In the genomic region with DNA sequence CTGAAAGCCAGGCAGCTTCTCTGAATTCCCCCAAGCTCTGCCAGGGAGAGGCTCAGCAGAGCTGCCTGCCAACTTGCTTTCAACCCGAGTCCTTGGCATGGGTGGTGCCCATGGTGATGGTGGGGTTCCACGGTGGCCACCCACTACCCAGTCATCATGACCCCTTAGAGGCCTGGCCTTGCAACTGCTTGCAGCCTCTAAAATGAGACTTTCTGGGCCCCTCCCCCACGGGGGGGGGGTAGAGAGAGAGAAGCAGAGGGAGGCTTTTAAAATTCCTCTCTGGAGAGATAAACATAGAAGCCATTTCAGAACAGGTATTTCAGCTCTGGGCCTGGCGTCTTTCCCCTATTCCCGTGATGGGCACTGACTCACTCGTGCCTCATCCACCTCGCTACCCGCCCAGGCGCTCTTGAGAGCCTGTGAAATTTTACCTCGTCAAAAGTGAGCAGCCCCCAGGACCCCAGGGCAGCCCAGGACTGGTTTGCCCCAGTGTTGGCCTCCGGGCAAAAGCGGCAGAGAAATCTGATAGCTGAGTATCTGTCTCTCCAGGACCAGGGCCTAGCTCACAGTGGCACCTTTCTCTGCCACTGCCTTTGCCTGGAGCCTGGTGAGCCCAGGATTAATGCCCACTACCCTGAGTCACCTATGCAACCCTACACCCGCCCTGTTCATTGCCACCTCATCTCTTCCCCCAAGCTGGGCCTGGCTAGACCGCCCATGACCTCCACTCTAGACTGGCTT, we compare ENCODE assay signal across 7 mouse cellular contexts. TPM values are rescaled to one million over a fixed set of nuclear protein-coding genes. Genes with fewer than 3 reads are reported as not detected.
DNase-seq lines count a peak whose midpoint lies in the region; ATAC-seq and TF ChIP-seq lines count a peak whose summit lies in the region.

No protein-coding gene starts in this region.

- peak; percentile 14; the same call in 1 of the 2 replicates for ATAC-seq in heart, embryonic 11.5 days (replicated peaks; ENCODE audit: insufficient number of reproducible peaks, low FRiP score, low TSS enrichment)
- peak; percentile 13 for ATAC-seq in kidney, embryonic 16.5 days (ENCODE audit: low FRiP score, low TSS enrichment)
- ATAC-seq in inflammation-experienced regulatory T-cells, adult 6 months, result no peak

- H3K9me3 ChIP-seq in E14TG2a.4 (ENCODE audit: low read length), result no peaks in the 10 kb centered on the region
- H3K9me3 ChIP-seq in heart, embryonic 11.5 days (replicated peaks; ENCODE audit: control insufficient read depth, low read length), result no peaks in the 10 kb centered on the region
- no peaks in the 10 kb centered on the region for H3K9me3 ChIP-seq in kidney, embryonic 16.5 days (ENCODE audit: low read length)

- H3K4me2 ChIP-seq in heart, embryonic 11.5 days, result peak overlapping the region; percentile 91
- peak overlapping the region; percentile 91 for H3K4me2 ChIP-seq in kidney, embryonic 16.5 days (replicated peaks; ENCODE audit: low read depth, low read length)

- H3K27me3 ChIP-seq in E14TG2a.4 (ENCODE audit: insufficient read depth, low read length), result peaks cover 62% of the 10 kb centered on the region
- peaks cover 3% of the 10 kb centered on the region for H3K27me3 ChIP-seq in heart, embryonic 11.5 days (ENCODE audit: control insufficient read depth, insufficient read depth, low read length)
- no peaks in the 10 kb centered on the region for H3K27me3 ChIP-seq in kidney, embryonic 16.5 days (ENCODE audit: insufficient read depth, low read length)

- peak overlapping the region; percentile 80; the same call in 1 of the 2 replicates for H3K4me3 ChIP-seq in E14TG2a.4 (replicated peaks; ENCODE audit: low read length)
- peak overlapping the region; percentile 67 for H3K4me3 ChIP-seq in heart, embryonic 11.5 days (ENCODE audit: low read depth, low read length)
- H3K4me3 ChIP-seq in kidney, embryonic 16.5 days (ENCODE audit: low read length), result peak overlapping the region; percentile 59

- TF ChIP-seq CTCF in E14TG2a.4 (conservative IDR thresholded peaks at IDR 0.05; ENCODE audit: low read length), result no peak

- H3K9ac ChIP-seq in heart, embryonic 11.5 days (ENCODE audit: low read depth, low read length), result peak overlapping the region; percentile 77
- peak overlapping the region; percentile 75 for H3K9ac ChIP-seq in kidney, embryonic 16.5 days (replicated peaks; ENCODE audit: low read length)

- peak; percentile 77 for DNase-seq in 3134 (ENCODE audit: extremely low read depth, insufficient read length, low spot score)
- peak; percentile 64 for DNase-seq in lung, postnatal 25 days (ENCODE audit: low spot score)
- no peak for DNase-seq in embryo, embryonic 9.5 days (ENCODE audit: extremely low spot score)

- H3K4me1 ChIP-seq in E14TG2a.4 (replicated peaks; ENCODE audit: low read depth, low read length), result peaks cover 62% of the 10 kb centered on the region
- peaks cover 26% of the 10 kb centered on the region for H3K4me1 ChIP-seq in heart, embryonic 11.5 days (ENCODE audit: control insufficient read depth, insufficient read depth, low read length)
- H3K4me1 ChIP-seq in kidney, embryonic 16.5 days (ENCODE audit: insufficient read depth, low read length), result peaks cover 44% of the 10 kb centered on the region

- H3K36me3 ChIP-seq in E14TG2a.4 (ENCODE audit: insufficient read depth, low read length), result peaks cover 13% of the 10 kb centered on the region
- peaks cover 9% of the 10 kb centered on the region for H3K36me3 ChIP-seq in heart, embryonic 11.5 days (ENCODE audit: control insufficient read depth, insufficient read depth, low read length)
- peaks cover 22% of the 10 kb centered on the region for H3K36me3 ChIP-seq in kidney, embryonic 16.5 days (ENCODE audit: insufficient read depth, low read length)

- H3K27ac ChIP-seq in heart, embryonic 11.5 days (ENCODE audit: low read depth, low read length), result peak overlapping the region; percentile 78
- H3K27ac ChIP-seq in kidney, embryonic 16.5 days (ENCODE audit: low read length), result peak overlapping the region; percentile 88

- WGBS in heart, embryonic 11.5 days (ENCODE audit: insufficient replicate concordance), result 13% methylated on average over 14 of the region's 14 CpGs
- WGBS in kidney, embryonic 16.5 days, result 20% methylated on average over 14 of the region's 14 CpGs

RNA-seq across cellular contexts. Expression of a gene that starts 3.5 kb away (rescaled TPM):
- polyA plus RNA-seq in heart, embryonic 11.5 days (2014; fragmentation: Nextera tagmentation; extraction: Ambion mirVana), result 29.9 and 33.0 TPM in 2 replicates
- 81.9 and 86.7 TPM in 2 replicates for polyA plus RNA-seq in kidney, embryonic 16.5 days (2015; fragmentation: Nextera tagmentation; extraction: Ambion mirVana)
- polyA plus RNA-seq in inflammation-experienced regulatory T-cells, adult 6 months (2017; shearing (Covaris generic)), result not detected

RNA-seq across cellular contexts. Expression of a gene that starts 7.1 kb away (rescaled TPM):
- polyA plus RNA-seq in heart, embryonic 11.5 days (2014; fragmentation: Nextera tagmentation; extraction: Ambion mirVana), result 37.5 and 40.9 TPM in 2 replicates
- 58.8 and 64.3 TPM in 2 replicates for polyA plus RNA-seq in kidney, embryonic 16.5 days (2015; fragmentation: Nextera tagmentation; extraction: Ambion mirVana)
- polyA plus RNA-seq in inflammation-experienced regulatory T-cells, adult 6 months (2017; shearing (Covaris generic)), result 100 to 1,000 TPM; 152 to 315 (median 248) TPM

RNA-seq across cellular contexts. Expression of a gene that starts 18.3 kb away (rescaled TPM):
- polyA plus RNA-seq in heart, embryonic 11.5 days (2014; fragmentation: Nextera tagmentation; extraction: Ambion mirVana), result 83.1 and 94.1 TPM in 2 replicates
- 127 and 146 TPM in 2 replicates for polyA plus RNA-seq in kidney, embryonic 16.5 days (2015; fragmentation: Nextera tagmentation; extraction: Ambion mirVana)
- polyA plus RNA-seq in inflammation-experienced regulatory T-cells, adult 6 months (2017; shearing (Covaris generic)), result 100 to 1,000 TPM; 115 to 155 (median 137) TPM

RNA-seq across cellular contexts. Expression of a gene that starts 31.3 kb away (rescaled TPM):
- polyA plus RNA-seq in heart, embryonic 11.5 days (2014; fragmentation: Nextera tagmentation; extraction: Ambion mirVana), result 0.56 and 1.1 TPM in 2 replicates
- 4.7 and 6.0 TPM in 2 replicates for polyA plus RNA-seq in kidney, embryonic 16.5 days (2015; fragmentation: Nextera tagmentation; extraction: Ambion mirVana)
- 1 to 10 TPM; 2.6 to 5.5 (median 3.4) TPM for polyA plus RNA-seq in inflammation-experienced regulatory T-cells, adult 6 months (2017; shearing (Covaris generic))

RNA-seq across cellular contexts. Expression of a gene that starts 31.7 kb away (rescaled TPM):
- polyA plus RNA-seq in heart, embryonic 11.5 days (2014; fragmentation: Nextera tagmentation; extraction: Ambion mirVana), result 248 and 274 TPM in 2 replicates
- 272 and 300 TPM in 2 replicates for polyA plus RNA-seq in kidney, embryonic 16.5 days (2015; fragmentation: Nextera tagmentation; extraction: Ambion mirVana)
- 100 to 1,000 TPM; 271 to 458 (median 303) TPM for polyA plus RNA-seq in inflammation-experienced regulatory T-cells, adult 6 months (2017; shearing (Covaris generic))

Comparison
In these comparisons a context has a peak if more than half of its experiments do, and no peak if none do; other contexts are left out.
1. RNA of a gene that starts 3.5 kb away (polyA plus RNA-seq): 81.9 to 86.7 TPM in kidney, embryonic 16.5 days and 29.9 to 33.0 TPM in heart, embryonic 11.5 days; not detected in inflammation-experienced regulatory T-cells, adult 6 months; every median in the first group is over 10 times any median in the second.
2. Peak in every context shown above with its lines, with median percentiles within 50 percentile points of each other: H3K4me3 ChIP-seq.